ENCODE assay signal across 8 mouse cellular contexts in the genomic region with DNA sequence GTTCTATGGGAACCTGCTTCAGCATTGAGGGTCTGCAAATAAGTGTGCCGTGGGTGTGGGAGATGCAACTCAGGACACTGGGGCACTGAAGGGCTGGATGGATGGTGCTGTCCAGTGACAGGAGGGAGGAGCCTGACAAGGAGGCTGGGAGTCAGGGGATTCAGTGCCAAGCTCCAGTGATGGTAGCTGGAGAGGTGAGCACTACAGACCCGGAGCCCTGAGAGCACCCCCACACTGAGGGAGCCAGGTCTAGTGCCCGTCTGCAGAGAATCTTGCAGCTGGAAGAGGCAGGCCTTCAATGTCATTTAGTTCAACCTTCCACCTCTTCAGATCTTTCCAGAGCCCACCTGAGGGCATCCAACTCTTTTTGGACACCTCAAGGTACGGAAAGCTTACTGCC. TPM values are rescaled to one million over a fixed set of nuclear protein-coding genes. Genes with fewer than 3 reads are reported as not detected.
DNase-seq lines count a peak whose midpoint lies in the region; ATAC-seq and TF ChIP-seq lines count a peak whose summit lies in the region.

A gene (plus strand): TSS at position 156 of the 400 bp plus-strand sequence.

- H3K9ac ChIP-seq in lung, postnatal 0 days (replicated peaks; ENCODE audit: low read depth): peak within 1 kb of the TSS; percentile 64
- peak within 1 kb of the TSS; percentile 95 for H3K9ac ChIP-seq in intestine, postnatal 0 days (ENCODE audit: low read depth, low read length)
- H3K9ac ChIP-seq in midbrain, embryonic 12.5 days (replicated peaks): peak within 1 kb of the TSS; percentile 92

- H3K27ac ChIP-seq in lung, postnatal 0 days (ENCODE audit: low read length): peak within 1 kb of the TSS; percentile 87
- H3K27ac ChIP-seq in cerebellum, adult 2 months (ENCODE audit: insufficient read depth, low read length): peak within 1 kb of the TSS; percentile 99
- H3K27ac ChIP-seq in intestine, postnatal 0 days (ENCODE audit: low read depth, low read length): peak within 1 kb of the TSS; percentile 96
- H3K27ac ChIP-seq in midbrain, embryonic 12.5 days (replicated peaks): peak within 1 kb of the TSS; percentile 82

- ATAC-seq in lung, postnatal 0 days: no peak
- no peak for ATAC-seq in granulocyte monocyte progenitor cell, adult 5-6 weeks (replicated peaks; ENCODE audit: poor library complexity, severe bottlenecking)
- ATAC-seq in intestine, postnatal 0 days: no peak; the same call in 1 of the 2 replicates
- ATAC-seq in midbrain, embryonic 12.5 days (ENCODE audit: low FRiP score, low read depth): peak; percentile 24

- no peak for TF ChIP-seq EP300 in lung, postnatal 0 days (IDR thresholded peaks at IDR 0.05)

- TF ChIP-seq CTCF in lung, postnatal 0 days (IDR thresholded peaks at IDR 0.05): no peak
- no peak for TF ChIP-seq CTCF in cerebellum, adult 2 months (IDR thresholded peaks at IDR 0.05; ENCODE audit: borderline replicate concordance, insufficient read depth, low read depth, low read length)
- TF ChIP-seq CTCF in intestine, postnatal 0 days (IDR thresholded peaks at IDR 0.05; ENCODE audit: low read depth): no peak

- H3K4me1 ChIP-seq in lung, postnatal 0 days (ENCODE audit: insufficient read depth, low read depth, low read length): peaks cover 18% of the 10 kb centered on the region
- peaks cover 23% of the 10 kb centered on the region for H3K4me1 ChIP-seq in cerebellum, adult 2 months (ENCODE audit: control insufficient read depth, insufficient read depth, low read length)
- peaks cover 18% of the 10 kb centered on the region for H3K4me1 ChIP-seq in intestine, postnatal 0 days (replicated peaks; ENCODE audit: control insufficient read depth, insufficient read depth, low read length)
- peaks cover 39% of the 10 kb centered on the region for H3K4me1 ChIP-seq in midbrain, embryonic 12.5 days

- peak within 1 kb of the TSS; percentile 94 for H3K4me3 ChIP-seq in lung, postnatal 0 days (ENCODE audit: low read depth, low read length)
- H3K4me3 ChIP-seq in cerebellum, adult 2 months (replicated peaks; ENCODE audit: insufficient read depth, low read depth, low read length): peak within 1 kb of the TSS; percentile 79
- H3K4me3 ChIP-seq in intestine, postnatal 0 days (ENCODE audit: low read depth, low read length): peak within 1 kb of the TSS; percentile 91
- peak within 1 kb of the TSS; percentile 68 for H3K4me3 ChIP-seq in midbrain, embryonic 12.5 days

- no peaks in the 10 kb centered on the region for H3K36me3 ChIP-seq in lung, postnatal 0 days (ENCODE audit: insufficient read depth, low read length)
- H3K36me3 ChIP-seq in intestine, postnatal 0 days (ENCODE audit: control insufficient read depth, insufficient read depth): no peaks in the 10 kb centered on the region
- no peaks in the 10 kb centered on the region for H3K36me3 ChIP-seq in midbrain, embryonic 12.5 days

- H3K4me2 ChIP-seq in lung, postnatal 0 days (replicated peaks; ENCODE audit: low read depth, low read length): peak within 1 kb of the TSS; percentile 88
- H3K4me2 ChIP-seq in intestine, postnatal 0 days (replicated peaks; ENCODE audit: low read depth): peak within 1 kb of the TSS; percentile 90
- peak within 1 kb of the TSS; percentile 83 for H3K4me2 ChIP-seq in midbrain, embryonic 12.5 days (replicated peaks)

- no peaks in the 10 kb centered on the region for H3K27me3 ChIP-seq in lung, postnatal 0 days (replicated peaks; ENCODE audit: insufficient read depth, low read length)
- no peaks in the 10 kb centered on the region for H3K27me3 ChIP-seq in cerebellum, adult 2 months (ENCODE audit: control insufficient read depth, insufficient read depth, low read length)
- no peaks in the 10 kb centered on the region for H3K27me3 ChIP-seq in intestine, postnatal 0 days (replicated peaks; ENCODE audit: control insufficient read depth, insufficient read depth, low read length)
- peaks cover 30% of the 10 kb centered on the region for H3K27me3 ChIP-seq in midbrain, embryonic 12.5 days

- DNase-seq in lung, postnatal 0 days (ENCODE audit: low spot score): no peak
- DNase-seq in lung, postnatal 25 days (ENCODE audit: low spot score): no peak
- DNase-seq in cerebellum, adult 2 months: peak in 1 of 2 experiments; percentile 63
- DNase-seq in retina, embryonic 14.5 days (ENCODE audit: low spot score): no peak
- no peak for DNase-seq in right cerebral cortex, adult 2 months (ENCODE audit: low spot score in 2 of 2)

- 20% methylated on average over 4 of the region's 4 CpGs for WGBS in lung, postnatal 0 days
- WGBS in cerebellum, adult 2 months: 15% methylated on average over 4 of the region's 4 CpGs
- WGBS in intestine, postnatal 0 days: 16% methylated on average over 4 of the region's 4 CpGs
- WGBS in midbrain, embryonic 12.5 days: 21% methylated on average over 4 of the region's 4 CpGs

- no peaks in the 10 kb centered on the region for H3K9me3 ChIP-seq in lung, postnatal 0 days (ENCODE audit: low read length)
- H3K9me3 ChIP-seq in intestine, postnatal 0 days (ENCODE audit: control insufficient read depth): no peaks in the 10 kb centered on the region
- no peaks in the 10 kb centered on the region for H3K9me3 ChIP-seq in midbrain, embryonic 12.5 days

- no peak for TF ChIP-seq POLR2A in cerebellum, adult 2 months (IDR thresholded peaks at IDR 0.05; ENCODE audit: borderline replicate concordance, insufficient read depth, low read length)

RNA-seq across cellular contexts. Expression of the gene that starts here (rescaled TPM):
- polyA plus RNA-seq in lung, postnatal 0 days (2015; fragmentation: Nextera tagmentation; extraction: Ambion mirVana): 60.3 and 74.8 TPM in 2 replicates
- 43.2 and 47.6 TPM in 2 replicates for polyA plus RNA-seq in cerebellum, adult 2 months (2012; rRNA removed)
- total RNA-seq in granulocyte monocyte progenitor cell, adult 5-6 weeks (2014; fragmentation: Nextera tagmentation): 20.2 and 33.6 TPM in 2 replicates
- 21.7 and 22.9 TPM in 2 replicates for total RNA-seq in granulocyte monocyte progenitor cell, adult 5-6 weeks (2017)
- polyA plus RNA-seq in intestine, postnatal 0 days (2015; fragmentation: Nextera tagmentation; extraction: Ambion mirVana): 33.9 and 42.2 TPM in 2 replicates
- polyA plus RNA-seq in midbrain, embryonic 12.5 days (2016; fragmentation: Nextera tagmentation; extraction: Ambion mirVana): 137 and 143 TPM in 2 replicates
